Mouse (Mus musculus): Measurements from ENCODE around the gene Cnot10.

DNA sequence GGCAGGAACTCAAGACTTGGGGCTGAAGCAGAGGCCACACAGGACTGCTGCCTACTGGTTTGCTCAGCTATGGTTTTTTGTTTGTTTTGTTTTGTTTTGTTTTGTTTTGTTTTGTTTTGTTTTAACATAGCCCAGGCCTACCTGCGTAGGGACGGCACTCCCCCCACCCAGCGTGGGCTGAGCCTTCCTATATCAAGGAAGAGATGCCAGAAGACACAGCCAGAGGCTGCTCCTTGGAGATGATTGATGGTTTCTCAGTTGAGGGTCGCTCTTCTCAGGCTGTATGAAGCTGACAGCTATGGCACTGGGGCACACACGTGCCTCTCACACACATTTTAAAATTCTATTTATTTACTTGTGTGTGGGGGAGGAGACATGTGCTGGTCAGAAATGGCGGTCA is 21.0 kb upstream of the Cnot10 start:
- no peak for TF ChIP-seq POLR2A (IDR thresholded peaks at IDR 0.05; ENCODE audit: borderline replicate concordance, low read depth, low read length)
- TF ChIP-seq CTCF (IDR thresholded peaks at IDR 0.05; ENCODE audit: low read depth, low read length), result no peak
